Mouse (Mus musculus): ENCODE data around the gene Tspan5.

Gene Tspan5

DNA sequence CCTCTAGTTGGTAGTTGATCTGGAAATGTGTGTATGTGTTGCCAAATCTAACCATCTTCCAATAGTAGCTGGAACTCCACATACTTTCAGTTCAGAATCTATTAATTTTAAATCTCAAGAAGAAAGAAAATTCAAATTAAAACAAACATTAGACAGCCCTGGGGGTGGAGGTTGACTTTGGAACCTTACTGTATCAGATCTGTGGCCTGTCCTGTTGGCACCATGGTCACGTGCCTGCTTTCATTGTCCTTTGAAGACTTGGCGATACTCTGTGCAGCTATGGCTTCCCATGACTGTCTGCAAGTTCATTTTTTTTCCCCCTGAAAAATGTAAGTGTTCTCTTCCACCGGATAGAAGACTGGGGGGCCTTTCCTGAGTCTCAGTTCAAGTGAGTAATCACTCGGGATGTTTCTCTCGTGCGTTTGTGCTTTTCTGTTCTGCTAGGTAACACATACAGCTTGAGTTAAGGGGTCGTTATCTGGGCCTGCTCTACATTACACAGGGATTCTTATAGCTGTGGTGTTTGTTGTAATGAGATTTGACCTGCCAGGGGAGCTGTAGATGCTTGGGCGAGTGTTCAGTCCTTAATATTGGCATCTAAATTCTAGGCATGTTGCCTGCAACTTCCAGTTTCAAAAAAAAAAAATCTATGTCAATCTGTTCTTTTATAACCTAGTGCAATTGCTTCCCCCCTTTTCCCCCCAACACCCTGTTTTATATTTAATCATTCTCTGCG, 32.0 kb downstream of the Tspan5 start:
- no peak for DNase-seq (ENCODE audit: low spot score)

DNA sequence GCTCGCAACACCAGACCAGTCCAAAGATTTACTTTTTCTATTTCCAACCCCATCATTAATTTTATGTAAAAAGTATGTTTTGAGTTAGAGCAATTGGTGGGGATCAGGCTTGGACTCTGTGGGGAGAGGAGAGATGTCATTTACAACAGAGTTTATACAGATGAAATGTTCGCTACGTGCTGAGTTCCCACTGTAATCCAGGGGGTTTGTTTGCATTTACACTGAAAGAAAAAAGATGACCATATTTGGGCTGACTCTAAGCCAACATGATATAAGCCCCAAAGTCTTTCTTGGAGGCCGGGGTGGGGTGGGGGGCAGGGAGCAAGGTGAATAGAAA, 32.6 kb downstream of the Tspan5 start:
- DNase-seq (ENCODE audit: low spot score) = no peak

DNA sequence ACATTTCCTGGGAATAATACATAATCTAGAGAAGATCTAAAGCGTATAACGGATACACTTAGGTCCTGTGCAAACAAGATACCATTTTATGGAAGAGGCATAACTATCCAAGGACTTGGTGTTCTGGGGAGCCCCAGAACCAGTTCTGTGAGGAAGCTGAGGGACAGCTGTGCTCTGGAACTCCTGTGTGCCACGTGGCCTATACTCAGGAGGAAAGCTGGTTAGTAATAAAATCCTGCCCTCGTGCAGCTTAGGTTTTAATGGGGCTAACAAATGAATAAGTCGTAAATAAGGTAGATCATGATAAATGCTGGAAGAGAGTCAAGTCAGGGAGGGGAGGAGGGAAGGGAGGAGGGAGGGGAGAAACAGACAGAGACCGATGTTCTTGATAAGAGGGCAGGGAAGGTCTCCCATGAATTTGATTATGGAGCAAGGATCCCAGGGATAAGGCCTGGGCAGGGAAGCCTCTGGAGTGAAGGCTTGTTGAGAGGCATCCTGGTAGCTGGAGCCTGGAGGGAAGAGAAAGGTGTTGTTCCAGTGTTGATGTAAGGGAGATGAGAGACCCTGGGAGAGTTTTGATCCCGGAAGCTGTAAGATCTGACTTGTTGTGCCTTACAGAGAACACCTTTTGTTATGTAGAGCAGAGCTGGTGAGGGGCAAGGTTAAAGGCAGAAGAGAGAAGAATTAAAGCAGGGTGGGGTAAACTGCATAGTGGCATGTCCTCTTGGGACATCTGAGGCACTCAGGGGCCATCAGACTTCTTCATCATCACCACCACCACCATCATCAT, 34.1 kb downstream of the Tspan5 start:
- DNase-seq (ENCODE audit: low spot score) = no peak

DNA sequence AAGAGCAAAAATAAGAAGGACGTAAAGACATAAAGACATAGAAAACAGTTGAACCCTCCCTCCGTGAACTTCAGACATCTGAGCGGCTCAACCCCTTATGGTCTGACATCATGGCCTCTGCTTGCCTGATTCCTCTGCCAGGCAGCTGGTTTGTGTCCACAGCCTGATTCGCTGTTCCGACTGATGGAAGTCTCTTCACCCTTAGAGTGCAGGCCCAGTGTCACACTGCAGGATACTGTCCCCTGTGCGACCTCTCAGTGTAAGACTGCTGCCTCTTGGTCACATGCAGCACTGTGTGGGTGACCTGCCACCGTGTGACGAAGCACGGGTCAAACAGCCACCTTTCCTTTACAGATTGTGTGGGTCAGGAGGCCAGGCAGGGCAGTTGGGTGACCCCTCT, 39.5 kb downstream of the Tspan5 start:
- no peak for DNase-seq (ENCODE audit: low spot score)

DNA sequence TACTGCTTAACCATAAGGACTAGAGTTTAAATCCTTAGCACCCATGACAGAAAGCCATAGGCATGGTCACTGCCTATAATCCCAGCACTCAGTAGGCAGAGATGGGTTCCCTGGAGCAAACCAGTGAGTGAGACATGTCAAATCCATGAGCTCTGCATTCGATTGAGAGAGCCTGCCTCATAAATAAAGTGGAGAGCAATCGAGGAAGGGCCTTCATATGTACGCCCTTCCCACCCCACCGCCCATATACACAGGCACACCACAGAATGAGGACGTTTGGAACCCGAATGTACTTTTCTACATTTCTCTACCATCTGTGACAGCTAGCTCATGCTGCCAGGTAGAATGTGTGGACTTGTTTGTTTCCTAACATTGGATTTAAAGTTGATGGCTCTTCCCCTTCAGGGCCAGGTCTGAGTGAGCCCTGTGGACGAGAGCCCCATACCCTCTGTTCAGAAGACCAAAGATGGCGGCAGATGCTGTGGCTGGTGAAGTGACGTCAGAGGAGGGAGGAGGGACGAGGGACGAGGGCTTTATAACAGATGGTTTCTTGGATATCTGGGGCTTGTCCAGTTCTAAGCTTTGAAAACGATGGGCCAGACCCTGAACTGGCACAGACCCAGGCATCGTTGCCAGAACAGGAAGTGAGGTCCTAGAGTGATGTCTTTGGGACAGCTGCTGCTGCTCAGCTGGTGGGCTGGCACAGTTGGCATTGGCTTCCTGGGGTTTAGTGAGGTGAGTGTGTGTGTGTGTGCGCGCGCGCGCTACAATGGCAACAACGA, 42.1 kb downstream of the Tspan5 start:
- DNase-seq (ENCODE audit: low spot score) = no peak

DNA sequence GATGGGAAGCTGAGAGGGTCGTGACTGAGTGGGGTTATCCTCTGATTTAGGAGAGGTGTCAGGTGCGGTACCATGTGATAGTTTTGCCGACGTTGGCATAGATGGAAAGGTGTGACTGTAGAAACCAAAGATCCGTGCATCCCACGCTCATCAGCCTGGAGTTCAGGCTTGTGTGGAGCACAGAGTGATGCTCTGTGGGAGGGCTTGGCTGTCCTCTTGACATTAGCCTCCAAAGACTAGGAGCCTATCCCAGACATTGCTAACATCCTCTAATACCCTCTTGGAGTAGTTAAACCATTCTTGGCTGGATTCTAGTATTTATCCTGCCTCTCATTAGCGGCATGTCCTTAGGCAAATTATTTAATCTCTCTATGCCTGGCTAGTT, 42.6 kb downstream of the Tspan5 start:
- no peak for DNase-seq (ENCODE audit: low spot score)

DNA sequence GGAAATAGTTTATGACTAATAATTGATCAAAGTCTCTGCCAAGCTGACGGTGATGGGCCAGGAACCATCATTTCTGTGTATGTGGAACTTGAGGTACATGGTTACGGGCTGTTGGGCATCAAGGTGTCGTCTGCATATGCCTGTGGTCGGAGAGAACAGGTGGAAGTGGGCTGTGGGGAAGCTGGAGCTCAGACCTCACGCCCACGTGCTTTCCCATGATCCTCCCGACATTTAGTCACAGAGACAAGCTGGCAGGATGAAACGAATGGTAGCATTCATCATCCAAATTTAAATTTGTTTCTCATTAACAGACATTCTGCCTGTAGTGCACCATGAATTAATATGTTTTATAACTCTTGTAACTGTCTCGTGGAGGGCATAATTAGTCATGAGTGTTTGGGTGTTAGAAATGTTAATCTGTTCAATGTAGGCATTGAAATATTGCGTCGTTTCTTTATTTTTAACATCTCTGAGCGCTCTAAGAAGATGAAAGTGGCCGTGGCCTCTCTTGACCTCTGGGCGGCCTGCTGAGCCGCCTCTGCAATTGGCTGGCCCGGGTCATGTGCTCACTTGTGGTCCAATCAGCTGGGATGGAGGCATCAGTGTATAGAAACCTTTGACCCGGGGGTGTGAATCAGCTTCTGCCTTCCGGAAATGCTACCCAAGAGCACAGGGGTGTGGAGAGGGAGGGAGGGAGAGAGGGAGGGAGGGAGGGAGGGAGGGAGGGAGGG, 45.9 kb downstream of the Tspan5 start:
- no peak for DNase-seq (ENCODE audit: low spot score)

DNA sequence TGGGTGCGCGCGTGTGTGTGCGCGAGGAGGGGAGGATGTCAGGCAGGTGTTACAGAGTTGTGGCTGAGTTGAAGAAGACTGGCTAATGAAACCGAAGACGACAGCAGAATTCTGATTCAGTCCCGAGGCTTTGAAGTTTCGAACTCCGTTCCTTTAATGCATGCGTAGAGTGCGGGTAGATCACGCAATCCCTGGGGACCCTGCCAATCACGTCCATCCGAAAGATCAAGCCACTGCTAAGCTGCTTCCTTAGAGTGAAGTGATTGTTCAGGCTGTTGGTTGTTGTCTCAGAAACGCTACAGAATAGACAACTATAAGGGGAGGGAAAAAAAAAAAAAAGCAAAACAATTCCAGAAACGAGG, 46.5 kb downstream of the Tspan5 start:
- no peak for DNase-seq (ENCODE audit: low spot score)

DNA sequence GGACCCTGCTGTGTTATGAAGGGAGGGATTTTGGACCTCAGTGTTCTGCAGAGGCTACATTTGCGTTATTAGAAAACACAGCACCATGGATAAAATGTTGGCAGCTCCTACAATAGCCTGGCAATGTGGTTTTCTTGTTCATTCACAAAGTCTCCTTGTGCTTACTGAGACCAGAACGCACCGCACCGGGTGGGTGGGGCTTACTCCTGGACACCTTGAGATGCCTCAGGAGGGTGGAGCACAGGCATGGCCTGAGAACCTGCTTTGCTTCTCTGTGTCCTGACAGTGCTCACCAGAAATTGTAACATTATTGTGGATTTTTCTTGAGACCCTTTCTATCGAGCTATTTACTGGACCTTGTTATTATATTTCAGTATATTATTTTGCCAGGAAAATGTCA, 47.3 kb downstream of the Tspan5 start:
- DNase-seq (ENCODE audit: low spot score) = no peak

DNA sequence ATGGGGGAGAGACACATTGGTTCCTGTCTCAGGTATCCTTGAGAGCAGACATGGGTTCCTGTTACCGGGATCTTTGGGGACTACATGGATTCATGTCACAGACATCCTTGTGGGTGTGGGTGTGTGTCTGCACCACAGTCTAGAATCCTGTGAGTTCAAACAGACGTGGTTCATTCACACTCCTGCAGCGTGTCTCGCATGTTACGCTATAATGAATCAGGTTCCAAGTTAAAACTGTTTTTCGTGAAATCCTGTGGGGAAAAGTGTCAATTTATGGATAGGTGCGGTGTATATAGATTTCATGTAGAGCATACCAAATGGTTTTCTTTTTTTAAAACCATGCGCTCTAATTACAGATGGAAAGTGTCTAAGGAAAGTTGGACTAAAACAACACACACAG, 52.5 kb downstream of the Tspan5 start:
- no peak for DNase-seq (ENCODE audit: low spot score)

DNA sequence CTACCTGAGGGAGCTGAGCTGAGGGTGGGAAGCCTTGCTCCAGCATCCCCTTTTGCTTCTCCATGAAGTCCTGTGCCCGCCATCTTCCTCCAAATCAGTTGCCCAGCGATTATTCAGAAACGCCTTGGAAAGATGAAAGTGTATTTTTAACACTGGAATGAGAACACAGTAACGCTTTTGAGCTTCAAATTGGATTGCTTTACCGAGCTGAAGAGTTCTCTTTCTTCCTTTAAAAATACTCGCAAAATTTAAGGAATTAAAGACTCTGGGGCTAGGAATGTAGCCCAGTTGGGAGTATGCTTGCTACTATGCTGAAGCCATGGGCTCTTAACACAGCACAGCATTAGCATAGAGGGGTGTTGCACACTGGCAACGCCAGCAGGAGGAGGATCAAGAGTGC, 54.0 kb downstream of the Tspan5 start:
- no peak for DNase-seq (ENCODE audit: low spot score)

DNA sequence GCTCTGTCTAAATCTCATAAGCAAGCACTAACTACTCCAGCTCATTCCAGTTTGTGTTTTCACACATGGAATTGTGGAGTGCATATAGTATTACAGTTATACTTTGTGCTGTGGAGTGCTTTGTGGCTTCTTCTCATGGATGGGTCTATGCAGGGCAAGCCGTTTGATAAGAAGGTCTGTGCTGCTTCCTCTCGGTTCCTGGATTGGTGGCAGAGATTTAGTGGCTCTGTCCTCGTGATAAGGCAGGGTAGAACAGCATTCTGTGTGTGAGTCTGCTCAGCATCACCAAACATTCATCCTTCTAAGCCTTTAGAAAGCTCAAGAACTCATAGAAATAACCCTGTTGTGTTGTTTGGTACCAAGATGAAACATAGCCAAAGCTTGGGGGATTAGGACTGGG, 54.6 kb downstream of the Tspan5 start:
- DNase-seq (ENCODE audit: low spot score) = no peak

DNA sequence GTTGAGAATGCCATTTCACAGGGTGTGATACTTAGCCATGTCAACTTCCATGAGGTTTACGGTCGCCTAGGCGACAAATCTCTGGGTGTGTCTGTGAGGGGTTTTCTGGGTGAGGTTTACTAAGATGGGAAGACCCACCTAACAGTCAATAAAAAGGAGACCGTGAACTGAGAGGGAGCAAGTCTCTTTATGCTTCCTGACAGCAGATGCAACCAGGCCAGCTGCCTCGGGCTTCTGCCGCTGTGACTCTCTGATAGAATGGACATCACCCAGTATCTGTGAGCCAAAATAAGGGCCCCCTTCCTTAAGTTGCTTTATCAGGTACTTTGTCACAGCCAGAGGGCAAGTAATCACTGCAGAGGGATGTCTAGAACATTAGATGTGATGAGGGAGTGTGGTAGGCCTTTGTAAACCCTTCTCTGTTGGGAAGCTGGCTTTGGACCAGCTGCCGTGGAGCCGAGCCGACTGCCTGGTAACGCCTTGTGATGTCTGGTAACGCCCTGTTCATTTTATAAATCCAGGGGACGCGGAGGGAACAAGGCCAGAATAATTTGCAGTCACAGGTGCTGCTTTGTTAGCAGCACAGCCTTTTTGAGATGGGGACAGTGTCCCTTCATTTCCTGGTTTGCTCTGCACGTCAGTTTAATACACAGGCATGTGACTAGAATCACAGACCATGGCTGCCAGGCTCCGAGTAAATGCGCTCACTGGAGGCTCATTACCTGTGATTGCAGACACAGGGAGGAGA, 58.8 kb downstream of the Tspan5 start:
- DNase-seq (ENCODE audit: low spot score) = no peak

DNA sequence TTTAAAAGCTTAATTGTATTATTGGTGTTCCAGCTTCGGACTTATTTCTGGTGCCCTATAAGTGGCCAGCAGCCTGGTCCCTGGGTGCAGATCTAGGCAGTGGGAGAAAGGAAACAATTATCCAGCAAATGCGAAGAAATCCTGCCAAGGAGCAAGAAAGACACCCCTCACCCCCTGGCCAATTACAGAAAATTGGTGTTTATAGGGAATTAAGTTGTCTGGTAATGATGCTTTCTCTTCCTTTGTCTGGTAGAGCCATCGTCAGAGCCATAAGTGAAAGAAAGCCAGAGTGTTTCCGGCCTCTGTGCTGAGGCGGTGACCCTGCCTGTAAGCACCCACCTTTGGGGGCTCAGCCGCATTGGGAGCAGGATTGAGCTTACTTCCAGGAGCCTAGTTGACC, 59.7 kb downstream of the Tspan5 start:
- DNase-seq (ENCODE audit: low spot score) = no peak

DNA sequence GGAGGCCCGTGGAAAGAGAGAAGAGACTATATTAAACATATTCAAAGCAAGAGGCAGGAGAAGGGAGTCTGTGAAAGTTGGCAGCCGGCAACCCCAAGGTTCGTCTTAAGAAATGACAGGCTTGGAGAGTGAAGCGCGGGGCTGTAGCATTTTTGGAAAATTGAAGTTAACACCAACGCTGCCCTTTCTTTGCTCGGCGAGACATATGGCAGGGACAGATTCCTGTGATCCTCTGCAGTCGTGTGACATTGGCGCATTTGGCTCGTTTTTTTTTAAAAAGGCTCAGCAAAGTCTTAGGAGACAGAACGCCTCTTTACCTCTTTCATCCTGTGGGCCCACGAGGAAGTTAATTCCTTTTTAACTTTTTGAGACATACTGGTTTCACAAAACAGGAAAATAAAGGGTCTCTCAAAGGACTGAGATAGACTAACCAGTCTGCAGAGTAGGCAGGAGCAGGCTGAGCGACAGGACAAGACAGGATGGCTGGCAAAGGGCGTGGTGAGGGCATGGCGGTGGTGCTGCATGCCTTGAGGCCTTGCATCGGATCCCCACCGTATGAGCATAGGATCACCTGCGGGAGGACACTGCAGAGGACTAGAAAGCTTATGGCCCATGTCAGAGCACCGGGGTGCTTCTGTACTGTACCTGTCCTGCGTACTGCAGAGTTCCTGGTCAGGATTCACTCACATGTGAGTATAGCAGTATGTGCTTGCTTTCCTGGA, 60.9 kb downstream of the Tspan5 start:
- DNase-seq (ENCODE audit: low spot score) = no peak

DNA sequence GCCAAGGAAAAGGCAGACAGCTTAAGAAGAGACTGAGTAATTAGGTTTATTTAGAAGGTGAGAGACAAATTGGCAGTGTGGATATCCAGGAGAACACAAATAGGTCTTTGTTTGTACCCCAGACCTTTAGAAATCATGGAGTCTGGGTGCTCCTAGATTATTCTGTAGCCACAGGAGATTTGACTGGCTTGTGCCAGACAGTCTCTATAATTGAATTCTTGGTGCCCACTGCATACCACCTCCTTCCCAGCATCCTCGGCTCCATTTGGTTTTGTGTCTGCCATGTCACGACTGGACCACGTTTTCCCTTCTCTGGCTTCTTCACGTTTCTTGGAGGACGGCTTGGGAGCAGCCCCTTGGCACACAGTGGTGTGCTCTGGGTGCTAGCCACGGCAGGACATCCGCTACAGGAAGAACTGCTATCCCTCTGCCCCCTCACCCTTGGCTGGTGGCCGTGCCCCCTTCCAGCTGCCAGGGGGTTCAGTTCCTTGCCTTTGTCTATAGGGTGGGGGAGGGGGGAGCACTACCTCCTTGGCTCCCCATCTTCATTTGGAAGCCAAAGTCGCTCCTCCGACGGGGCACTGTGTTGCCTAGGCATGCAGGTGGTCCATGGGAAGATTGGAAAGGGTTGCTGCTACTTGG, 61.6 kb downstream of the Tspan5 start:
- no peak for DNase-seq (ENCODE audit: low spot score)

DNA sequence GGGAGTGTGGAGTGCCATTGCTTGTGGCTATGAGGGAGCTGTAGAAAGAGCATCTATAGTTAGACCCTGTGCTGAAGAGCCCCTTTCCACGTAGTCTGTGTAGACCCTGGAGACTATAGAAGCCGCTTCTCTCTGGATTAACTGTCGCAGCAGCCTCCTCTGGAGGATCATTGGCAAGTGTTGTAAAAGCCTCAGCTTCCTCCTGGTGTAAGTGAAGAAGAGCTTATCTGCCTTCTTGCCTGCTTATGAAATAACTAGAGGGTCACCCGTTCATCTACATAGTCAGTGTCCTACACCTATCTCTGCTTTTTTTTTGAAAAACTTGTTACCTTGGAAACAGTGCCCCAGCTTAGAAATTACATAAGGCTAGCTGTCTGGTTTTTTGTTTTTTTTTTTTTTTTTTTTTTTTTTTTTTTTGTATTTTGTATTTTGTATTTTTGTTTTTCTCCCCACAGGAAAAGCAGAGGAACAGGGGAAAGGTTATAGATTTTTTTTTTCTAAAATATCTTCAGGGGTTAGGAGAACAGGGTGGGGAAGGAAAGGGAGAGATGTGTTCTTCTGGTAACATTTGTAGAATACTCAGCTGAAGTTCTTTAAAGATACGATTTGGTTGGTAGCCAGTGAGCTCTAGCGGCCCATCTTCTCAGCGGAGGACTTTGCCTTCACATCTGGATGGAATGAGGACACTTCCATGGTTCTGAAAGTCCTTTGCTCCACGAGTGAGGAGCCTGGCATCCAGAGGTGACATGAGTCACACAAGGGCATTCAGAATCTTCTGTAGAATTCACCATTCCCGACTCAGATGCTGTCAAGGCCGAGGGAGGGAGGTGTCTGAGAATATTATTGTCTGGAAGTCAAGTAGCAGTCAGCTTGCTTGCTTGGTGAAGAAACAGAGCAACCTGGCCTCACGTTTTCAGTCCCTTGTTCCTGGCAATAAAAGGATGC, 62.4 kb downstream of the Tspan5 start:
- no peak for DNase-seq (ENCODE audit: low spot score)

DNA sequence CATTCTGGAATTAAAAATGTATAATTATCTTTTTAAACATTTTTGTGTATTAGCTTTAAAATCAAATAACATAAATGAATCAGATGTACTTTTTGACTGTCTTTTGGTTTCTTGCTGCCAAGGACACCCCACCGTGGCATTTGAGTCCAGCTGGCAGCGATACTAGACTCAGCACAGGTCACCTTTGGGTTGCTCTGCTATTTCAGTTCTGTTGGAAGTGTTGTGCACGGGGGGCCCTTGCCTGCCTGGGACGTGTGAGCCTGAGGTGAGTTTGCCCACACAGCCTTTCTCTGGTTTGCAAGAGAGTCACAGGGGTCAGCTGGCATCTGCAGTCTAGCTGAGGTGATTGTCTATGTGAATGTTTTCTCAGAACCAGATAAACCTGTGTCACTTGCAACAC, 65.8 kb downstream of the Tspan5 start:
- no peak for DNase-seq (ENCODE audit: low spot score)

DNA sequence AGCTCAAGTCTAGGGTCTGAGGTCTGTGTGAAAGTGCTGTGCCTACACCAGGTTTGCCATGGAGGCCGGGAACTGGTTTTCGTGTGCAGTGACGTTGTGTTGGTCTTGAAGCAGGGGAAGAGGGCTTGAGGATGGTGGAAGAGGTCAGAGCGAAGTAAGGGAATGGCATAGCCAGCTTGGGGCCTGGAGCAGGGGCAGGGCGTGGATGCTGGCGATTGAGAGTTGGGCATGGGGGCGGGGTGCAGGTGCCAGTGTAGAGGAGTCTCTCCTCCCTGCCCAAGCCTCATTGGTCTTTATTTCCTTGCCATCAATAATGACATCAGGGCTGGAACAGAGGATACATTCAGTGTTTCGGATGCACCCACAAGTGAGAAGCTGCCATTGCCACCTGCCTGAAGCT, 67.5 kb downstream of the Tspan5 start:
- DNase-seq (ENCODE audit: low spot score) = no peak
